Mouse (Mus musculus) forebrain, postnatal 0 days (tissue): ENCODE measurements around the gene Tenm4. TPM values are rescaled to one million over a fixed set of nuclear protein-coding genes. Genes with fewer than 3 reads are reported as not detected.
A peak's percentile ranks its signal among the peaks of the same experiment; 100 is the strongest.

Experiments
- ATAC-seq: fragments of 200-750 bp; cut with Nextera tagmentation; 2 replicates; pipeline ENCODE4 v1.8.0; 2017; ENCODE audit warnings: mild to moderate bottlenecking, moderate library complexity
- DNase-seq: peaks from one replicate; pipeline ENCODE4 v3.0.0-alpha.2; 2015
- H3K27ac ChIP-seq: fragments of 300-500 bp; sonication (generic); 2 replicates; pipeline ENCODE4 v1.5.1; 2014; ENCODE audit warnings: low read depth, mild to moderate bottlenecking, antibody characterized with exemption, low read length, moderate library complexity, mixed read lengths
- H3K27me3 ChIP-seq: fragments of 300-500 bp; sonication (generic); 2 replicates; pipeline ENCODE4 v1.6.1; 2014; ENCODE audit warnings: mild to moderate bottlenecking, low read length, mixed read lengths; ENCODE audit not compliant: insufficient read depth
- H3K36me3 ChIP-seq: fragments of 300-500 bp; sonication (generic); 2 replicates; pipeline ENCODE4 v1.6.1; 2014; ENCODE audit warnings: mild to moderate bottlenecking, moderate library complexity; ENCODE audit not compliant: insufficient read depth
- H3K4me1 ChIP-seq: fragments of 300-500 bp; sonication (generic); 2 replicates; pipeline ENCODE4 v1.6.1; 2014; ENCODE audit warnings: antibody characterized with exemption; ENCODE audit not compliant: insufficient read depth
- H3K4me2 ChIP-seq: fragments of 300-500 bp; sonication (generic); 2 replicates; pipeline ENCODE4 v1.6.1; 2014; ENCODE audit warnings: low read depth, mild to moderate bottlenecking, moderate library complexity
- H3K4me3 ChIP-seq: fragments of 300-500 bp; sonication (generic); 2 replicates; pipeline ENCODE4 v1.5.1; 2014; ENCODE audit warnings: low read depth, low read length, mixed read lengths
- H3K9ac ChIP-seq: fragments of 300-500 bp; sonication (generic); 2 replicates; pipeline ENCODE4 v1.6.1; 2014; ENCODE audit warnings: mild to moderate bottlenecking
- H3K9me3 ChIP-seq: fragments of 300-500 bp; sonication (generic); 2 replicates; pipeline ENCODE4 v1.6.1; 2016; ENCODE audit warnings: low read length
- CTCF ChIP-seq: sonication (generic); IDR thresholded peaks from 2 replicates; pipeline ENCODE4 v1.5.1; 2016; ENCODE audit warnings: antibody characterized with exemption, control low read depth, low read depth
- WGBS: fragments of 180-500 bp; shearing (Covaris S2); extraction: QIAGEN DNeasy Blood & Tissue Kit; methylation state at CpG from one replicate; pipeline ENCODE4 v1.1.7; 2014; 5-methylcytosine and 5-hydroxymethylcytosine counted together
- polyA plus RNA-seq: library from polyadenylated mRNA; unstranded; fragments of >200 nt; fragmentation: Nextera tagmentation; extraction: Ambion mirVana; gene quantifications from 2 replicates; pipeline ENCODE4 v1.2.1, GENCODE M21; 2015
- total RNA-seq: library from RNA; depleted of rRNA; stranded (reverse); fragments of >200 nt; gene quantifications from 2 replicates; pipeline ENCODE4 v1.2.3, GENCODE M21; 2014

Tenm4 gene
- total and polyA plus RNA-seq, 2 experiments from 2014 or later, result 50.6 to 69.5 TPM

- no peak for ATAC-seq
- no peaks in the 10 kb centered on the region for H3K27me3 ChIP-seq
- WGBS, result 38% methylated on average over 10 of the region's 10 CpGs
Observed at GRCm38 (mm10) chr7:96530571-96531426, 359.8 kb downstream of the Tenm4 start.

DNA sequence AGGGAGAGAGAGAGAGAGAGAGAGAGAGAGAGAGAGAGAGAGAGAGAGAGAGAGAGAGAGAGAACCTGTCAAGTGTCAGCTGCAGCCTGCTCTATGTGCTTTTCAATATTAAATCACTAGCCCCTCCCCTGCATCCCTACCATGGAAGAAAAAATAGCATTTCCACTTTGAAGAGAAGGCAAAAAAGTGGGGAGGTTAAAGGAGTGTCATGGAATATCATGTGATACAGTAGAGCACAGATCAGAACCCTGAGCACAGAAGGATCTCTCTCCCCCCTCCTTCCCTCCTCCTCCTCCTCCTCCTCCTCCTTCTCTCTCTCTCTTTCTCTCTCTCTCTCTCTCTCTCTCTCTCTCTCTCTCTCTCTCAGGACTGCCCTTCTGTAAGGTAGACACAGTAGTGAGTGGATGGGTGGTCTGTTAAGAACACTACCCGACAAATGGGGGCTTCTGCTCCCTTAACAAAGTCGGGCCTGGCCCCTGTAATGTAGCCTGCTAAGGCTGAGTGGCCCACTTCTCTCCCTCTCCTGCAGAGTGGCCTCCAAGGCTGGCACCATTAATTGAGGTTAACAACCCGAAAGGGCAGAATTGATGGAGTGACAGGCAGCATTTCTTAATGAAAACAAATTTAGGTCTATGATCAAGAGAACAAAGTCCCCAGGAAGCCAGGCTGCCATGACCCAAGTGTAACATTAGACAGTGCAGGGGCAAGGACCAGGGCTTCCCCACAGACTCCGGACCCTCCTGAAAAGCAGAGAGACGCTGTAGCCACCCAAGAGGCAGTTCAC lies 361.1 kb downstream of the Tenm4 start:
- peaks cover 5% of the 10 kb centered on the region; the same call in 1 of the 2 replicates for H3K4me1 ChIP-seq
- H3K9me3 ChIP-seq, result no peaks in the 10 kb centered on the region
- no peak for TF ChIP-seq CTCF
- no peak overlapping the region for H3K9ac ChIP-seq
- H3K27ac ChIP-seq, result no peak overlapping the region
- H3K27me3 ChIP-seq, result no peaks in the 10 kb centered on the region
- ATAC-seq, result no peak
- no peaks in the 10 kb centered on the region for H3K36me3 ChIP-seq
- WGBS, result 28% methylated on average over 5 of the region's 5 CpGs
- no peak for DNase-seq
- H3K4me2 ChIP-seq, result no peak overlapping the region
- no peak overlapping the region for H3K4me3 ChIP-seq

More at GRCm38 (mm10) chr7:96530571-96531426, 359.8 kb downstream of the Tenm4 start:
- H3K9ac ChIP-seq, result no peak overlapping the region
- DNase-seq, result no peak
- H3K4me3 ChIP-seq, result no peak overlapping the region
- H3K9me3 ChIP-seq, result no peaks in the 10 kb centered on the region
- TF ChIP-seq CTCF, result no peak
- peaks cover 5% of the 10 kb centered on the region; the same call in 1 of the 2 replicates for H3K4me1 ChIP-seq
- H3K27ac ChIP-seq, result no peak overlapping the region
- no peaks in the 10 kb centered on the region for H3K36me3 ChIP-seq
- H3K4me2 ChIP-seq, result no peak overlapping the region

GRCm38 (mm10) chr7:96532804-96533400 lies 361.9 kb downstream of the Tenm4 start:
- DNase-seq, result no peak
- Histone ChIP-seq H3K4me3 (no peak overlapping the region), H3K9ac (no peak overlapping the region), H3K9me3 (no peaks in the 10 kb centered on the region), H3K4me2 (no peak overlapping the region), H3K36me3 (no peaks in the 10 kb centered on the region), H3K4me1 (peaks cover 5% of the 10 kb centered on the region; the same call in 1 of the 2 replicates), H3K27me3 (no peaks in the 10 kb centered on the region), H3K27ac (no peak overlapping the region)
- TF ChIP-seq CTCF, result no peak
- ATAC-seq, result no peak
- WGBS, result 91% methylated on average over 5 of the region's 5 CpGs

- Histone ChIP-seq H3K4me1 (no peaks in the 10 kb centered on the region), H3K27me3 (no peaks in the 10 kb centered on the region), H3K9ac (no peak overlapping the region), H3K27ac (no peak overlapping the region), H3K36me3 (no peaks in the 10 kb centered on the region), H3K9me3 (no peaks in the 10 kb centered on the region), H3K4me3 (no peak overlapping the region), H3K4me2 (no peak overlapping the region)
- 24% methylated on average over 9 of the region's 9 CpGs for WGBS
- no peak; the same call in 1 of the 2 replicates for ATAC-seq
- DNase-seq, result no peak
- no peak for TF ChIP-seq CTCF
Observed at GRCm38 (mm10) chr7:96536313-96536880, 365.4 kb downstream of the Tenm4 start.

GRCm38 (mm10) chr7:96539248-96540034 lies 368.4 kb downstream of the Tenm4 start:
- DNase-seq, result no peak
- WGBS, result 75% methylated on average over 4 of the region's 4 CpGs
- Histone ChIP-seq H3K36me3 (no peaks in the 10 kb centered on the region), H3K9ac (no peak overlapping the region), H3K4me3 (no peak overlapping the region), H3K9me3 (no peaks in the 10 kb centered on the region), H3K27ac (no peak overlapping the region), H3K4me2 (no peak overlapping the region), H3K27me3 (no peaks in the 10 kb centered on the region), H3K4me1 (no peaks in the 10 kb centered on the region)
- no peak for TF ChIP-seq CTCF
- ATAC-seq, result no peak

DNA sequence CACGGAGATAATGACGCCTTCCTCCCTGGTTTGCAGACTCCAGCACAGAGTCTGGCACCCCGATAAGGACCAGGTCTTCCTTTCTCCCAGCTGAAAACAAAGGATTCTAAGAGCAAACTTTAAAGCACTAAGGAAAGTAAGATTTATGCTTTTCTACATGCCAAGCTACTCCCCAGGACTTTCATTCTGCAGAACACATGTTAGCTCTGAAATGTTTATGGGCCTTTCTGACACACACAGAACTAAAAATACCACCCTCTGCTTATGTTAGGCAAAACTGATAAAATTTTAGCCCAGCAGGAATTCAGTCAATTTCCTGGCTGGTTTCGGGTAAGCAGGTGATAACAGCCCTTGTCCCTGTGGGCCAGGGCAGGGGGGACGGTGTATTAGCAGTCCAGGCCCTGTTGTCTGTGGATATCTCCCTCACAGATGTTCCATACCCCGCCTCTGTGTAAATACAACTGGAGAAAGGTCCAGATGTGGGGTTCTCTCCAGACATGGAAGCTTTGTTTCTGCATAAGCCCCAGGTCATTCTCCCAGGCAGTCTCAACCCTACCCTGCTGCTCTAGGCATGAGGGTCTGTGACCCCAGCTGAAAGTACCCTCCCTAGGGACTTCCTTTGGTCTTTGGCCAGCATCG lies 369.5 kb downstream of the Tenm4 start:
- 77% methylated on average over 7 of the region's 7 CpGs for WGBS
- no peak for TF ChIP-seq CTCF
- no peak overlapping the region for H3K4me2 ChIP-seq

More for the DNA sequence above, 369.5 kb downstream of the Tenm4 start:
- no peaks in the 10 kb centered on the region for H3K27me3 ChIP-seq
- H3K4me1 ChIP-seq, result no peaks in the 10 kb centered on the region
- H3K4me3 ChIP-seq, result no peak overlapping the region
- H3K27ac ChIP-seq, result no peak overlapping the region
- ATAC-seq, result peak; percentile 40
- DNase-seq, result no peak
- no peaks in the 10 kb centered on the region for H3K36me3 ChIP-seq
- H3K9ac ChIP-seq, result no peak overlapping the region
- H3K9me3 ChIP-seq, result no peaks in the 10 kb centered on the region
